Mouse (Mus musculus): ENCODE measurements around the gene Bbs9. TPM values are rescaled to one million over a fixed set of nuclear protein-coding genes. Genes with fewer than 3 reads are reported as not detected.

Bbs9 gene
- polyA plus RNA-seq, 1 experiment = 14.3 TPM

GRCm38 (mm10) chr9:22800675-22801074 lies 325.2 kb downstream of the Bbs9 start:
- DNase-seq (ENCODE audit: low spot score) = no peak

DNA sequence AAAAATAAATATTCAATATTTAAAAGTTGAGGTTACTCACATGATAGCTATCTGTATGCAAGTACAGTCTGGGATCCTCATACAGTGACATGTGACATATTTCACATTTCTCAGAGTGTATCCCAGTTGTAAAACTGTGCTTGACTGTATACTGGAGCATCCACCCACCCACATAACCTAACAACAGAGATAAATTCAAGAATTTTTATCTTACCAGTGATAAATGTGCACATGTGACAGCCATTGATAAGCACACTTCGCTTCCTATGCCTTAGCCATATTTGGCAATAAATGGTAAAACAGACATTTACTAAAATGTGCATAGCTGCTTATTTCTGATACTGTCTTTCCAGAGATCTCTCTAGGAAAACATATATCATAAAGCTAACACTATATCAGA lies 330.5 kb downstream of the Bbs9 start:
- no peak for DNase-seq (ENCODE audit: low spot score)

DNA sequence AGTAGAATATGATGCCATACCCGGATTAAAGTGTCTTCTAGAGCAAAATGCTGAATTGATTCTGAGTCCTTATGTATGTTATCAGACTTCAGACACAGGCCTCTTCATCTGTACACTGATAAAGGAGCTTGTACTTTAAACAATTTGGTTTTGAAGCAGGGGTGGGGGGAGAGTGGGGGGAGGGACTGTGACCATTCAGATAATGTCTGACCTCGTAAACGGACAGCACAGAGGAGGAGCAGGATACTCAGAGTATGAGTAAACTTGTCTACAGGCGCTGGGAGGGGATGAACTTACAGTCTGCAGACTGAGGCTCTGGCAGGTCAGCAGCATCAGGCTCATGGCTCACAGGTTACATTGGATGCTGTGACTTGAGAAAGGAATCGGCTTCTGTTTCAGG lies 331.0 kb downstream of the Bbs9 start:
- DNase-seq (ENCODE audit: low spot score) = no peak

GRCm38 (mm10) chr9:22807693-22808092 lies 332.2 kb downstream of the Bbs9 start:
- DNase-seq (ENCODE audit: low spot score) = no peak

DNA sequence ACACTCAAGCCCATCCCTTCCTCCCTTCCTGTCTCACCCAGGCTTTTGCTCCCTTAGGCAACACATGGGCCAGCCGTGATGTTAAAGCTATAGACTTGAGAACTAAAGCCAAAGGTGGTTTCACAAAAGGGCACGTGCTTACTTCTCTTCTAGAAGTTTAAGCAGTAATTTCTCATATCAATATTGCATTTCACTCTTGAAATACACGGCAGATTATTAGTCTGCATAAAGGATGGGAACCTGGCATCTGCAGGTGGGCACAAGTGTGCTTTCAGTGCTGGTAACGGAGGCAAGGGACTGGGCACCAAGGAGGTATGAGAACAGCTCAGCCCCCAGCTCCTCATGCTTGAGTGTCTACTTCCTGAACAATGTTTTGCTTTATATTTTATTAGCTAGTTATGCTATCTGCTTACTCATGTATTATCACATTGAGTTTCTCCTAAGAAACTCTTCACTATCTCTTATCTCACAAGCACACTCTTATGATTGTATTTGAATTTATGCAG lies 334.2 kb downstream of the Bbs9 start:
- no peak for DNase-seq (ENCODE audit: low spot score)

GRCm38 (mm10) chr9:22810454-22810853 lies 334.9 kb downstream of the Bbs9 start:
- DNase-seq (ENCODE audit: low spot score) = no peak

GRCm38 (mm10) chr9:22811931-22812330 lies 336.4 kb downstream of the Bbs9 start:
- DNase-seq (ENCODE audit: low spot score) = no peak

- no peak for DNase-seq (ENCODE audit: low spot score)
Measured at GRCm38 (mm10) chr9:22814407-22815092, 339.0 kb downstream of the Bbs9 start.

GRCm38 (mm10) chr9:22815093-22815458 lies 339.6 kb downstream of the Bbs9 start:
- DNase-seq (ENCODE audit: low spot score) = no peak

- no peak for DNase-seq (ENCODE audit: low spot score)
Measured at GRCm38 (mm10) chr9:22819539-22819938, 344.0 kb downstream of the Bbs9 start.

- no peak for DNase-seq (ENCODE audit: low spot score)
Measured at GRCm38 (mm10) chr9:22820646-22821185, 345.2 kb downstream of the Bbs9 start.

DNA sequence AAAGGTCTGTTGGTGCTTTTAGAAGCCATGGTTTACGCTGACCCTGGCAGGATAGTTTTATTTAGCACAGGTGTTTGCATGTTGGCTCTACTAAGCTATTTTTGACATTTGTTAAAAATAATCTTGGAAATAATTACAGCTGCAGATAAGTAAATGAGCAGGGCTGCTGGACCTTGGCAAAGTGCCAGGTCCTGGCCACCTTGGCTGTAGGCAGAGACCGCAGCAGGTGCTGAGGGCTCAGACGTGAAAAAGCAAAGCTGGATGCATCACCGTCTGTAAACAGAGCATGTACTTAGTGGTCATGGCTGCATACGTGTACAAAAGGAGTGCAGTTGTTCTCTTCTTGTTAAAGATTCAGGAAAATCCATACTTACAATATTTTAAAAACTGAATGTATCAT lies 347.3 kb downstream of the Bbs9 start:
- DNase-seq (ENCODE audit: low spot score) = no peak

DNA sequence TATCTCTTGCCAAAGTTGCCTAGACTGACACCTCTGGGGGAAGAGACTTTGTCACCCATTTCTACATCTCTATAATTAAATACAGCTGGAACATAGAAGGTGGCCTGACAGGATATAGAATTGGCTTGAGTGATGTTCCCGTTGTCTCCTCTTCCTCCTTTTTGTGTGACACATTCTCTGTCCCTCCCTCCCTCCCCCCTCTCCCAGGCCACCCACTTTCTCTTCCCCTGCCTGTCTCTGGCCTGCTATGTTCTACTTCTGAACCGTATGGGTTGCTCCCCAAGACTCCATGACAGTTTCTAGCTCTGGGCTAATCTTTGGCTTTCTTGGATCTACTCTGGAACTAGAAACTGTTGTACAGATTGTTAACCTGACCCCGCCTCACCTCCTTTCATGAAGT lies 348.3 kb downstream of the Bbs9 start:
- no peak for DNase-seq (ENCODE audit: low spot score)

GRCm38 (mm10) chr9:22824910-22825309 lies 349.4 kb downstream of the Bbs9 start:
- DNase-seq (ENCODE audit: low spot score) = no peak

DNA sequence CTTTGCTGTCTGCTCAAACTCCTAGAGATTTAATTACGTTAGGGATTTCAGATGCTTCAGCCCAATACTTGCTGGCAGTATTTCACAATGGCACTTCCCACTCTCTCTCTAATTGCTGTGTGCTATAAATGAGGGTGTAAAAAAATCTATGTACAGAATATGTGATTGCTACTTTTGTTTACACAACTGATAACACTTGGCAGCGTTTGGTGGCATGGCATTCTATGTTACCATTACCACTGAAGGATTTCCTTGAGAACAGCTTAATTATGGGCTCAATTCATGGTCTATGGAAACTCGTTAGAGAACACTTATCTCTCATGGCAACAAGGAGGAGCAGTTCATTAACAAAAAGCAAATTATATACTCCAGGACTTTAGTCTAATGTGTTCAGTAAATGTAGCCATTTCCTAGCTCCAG lies 351.1 kb downstream of the Bbs9 start:
- DNase-seq (ENCODE audit: low spot score) = no peak

DNA sequence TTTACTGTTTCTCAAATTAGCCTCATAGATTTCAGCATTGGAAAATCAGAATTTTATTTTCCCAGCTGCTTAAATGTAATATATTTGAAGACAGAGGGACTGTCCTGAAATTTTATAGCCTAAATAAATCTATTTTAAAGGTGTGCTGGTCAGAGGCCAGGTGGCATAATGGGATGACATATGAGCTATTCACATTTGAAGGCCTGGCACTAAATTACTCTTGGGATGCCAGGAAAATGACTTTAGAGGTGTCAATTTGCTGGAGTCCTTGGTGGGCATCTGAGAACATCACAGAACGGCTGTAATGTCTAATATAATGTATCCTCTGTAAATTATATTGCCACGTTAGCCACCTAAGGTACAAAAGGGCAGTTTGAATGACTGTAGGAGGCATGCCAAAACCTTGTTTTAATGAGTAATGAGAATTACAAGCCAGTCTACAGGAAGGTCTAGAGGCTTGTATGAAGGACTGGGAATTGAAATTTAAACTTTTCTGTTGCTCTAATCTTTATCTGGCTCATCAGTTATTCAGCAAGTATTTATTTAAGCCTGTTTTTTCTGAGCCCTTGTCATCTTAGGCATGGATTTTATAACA lies 351.8 kb downstream of the Bbs9 start:
- no peak for DNase-seq (ENCODE audit: low spot score)

DNA sequence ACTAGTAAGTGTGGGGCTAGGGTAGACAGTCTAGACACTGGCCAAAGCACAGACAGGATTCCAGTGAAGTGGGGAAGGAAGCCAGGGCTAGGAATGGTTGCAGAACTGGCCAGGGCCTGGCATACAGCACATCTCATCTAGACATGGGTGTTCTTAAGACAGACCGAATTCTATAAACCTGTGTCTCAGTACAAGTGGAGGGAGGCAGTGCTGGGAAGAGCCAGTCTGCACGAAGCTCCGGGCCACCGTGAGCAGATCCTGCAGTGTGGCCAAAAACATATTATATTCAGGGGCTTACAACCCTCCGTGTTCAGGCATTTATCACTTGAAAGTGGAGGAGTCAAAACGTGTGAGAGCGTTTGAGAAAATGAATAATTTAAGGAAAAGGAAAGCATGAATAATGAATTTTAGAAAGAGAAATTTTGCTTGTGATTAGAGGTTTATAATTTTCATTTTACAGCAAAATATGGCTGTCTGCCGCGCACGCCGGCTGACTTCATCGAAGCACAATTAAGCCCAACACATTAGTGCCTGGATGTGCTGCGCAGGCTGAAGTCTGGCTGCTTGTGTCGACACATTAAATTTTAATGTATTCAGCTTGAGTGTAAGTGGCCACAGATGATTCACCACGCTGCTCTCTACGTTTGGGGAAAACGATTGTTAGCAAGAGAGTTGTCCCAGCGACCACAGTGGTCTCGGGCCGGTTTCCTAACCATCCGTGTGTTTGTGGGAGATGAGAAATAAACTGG lies 353.9 kb downstream of the Bbs9 start:
- DNase-seq (ENCODE audit: low spot score) = no peak

GRCm38 (mm10) chr9:22834994-22835512 lies 359.5 kb downstream of the Bbs9 start:
- DNase-seq (ENCODE audit: low spot score) = no peak

GRCm38 (mm10) chr9:22837000-22837399 lies 361.5 kb downstream of the Bbs9 start:
- no peak for DNase-seq (ENCODE audit: low spot score)

GRCm38 (mm10) chr9:22837702-22838210 lies 362.2 kb downstream of the Bbs9 start:
- no peak for DNase-seq (ENCODE audit: low spot score)

DNA sequence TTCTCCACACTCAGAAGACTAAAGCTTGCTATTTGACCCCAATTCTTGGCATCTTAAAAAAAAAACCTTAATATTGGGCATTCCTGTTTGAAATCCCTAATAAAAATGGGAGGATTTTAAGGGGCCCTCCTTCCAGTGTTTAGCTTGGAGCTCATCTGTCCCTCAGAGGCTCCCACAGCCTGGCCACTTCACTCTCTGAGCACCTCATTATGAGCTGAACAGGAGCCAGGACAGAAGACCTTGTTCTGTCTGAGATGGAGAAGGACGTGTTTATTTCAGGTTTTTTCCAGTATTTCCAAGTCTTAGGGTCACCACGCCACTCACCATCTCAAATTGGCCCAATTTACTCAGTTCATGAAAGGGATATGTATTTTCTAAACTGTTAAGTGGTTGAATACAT lies 370.5 kb downstream of the Bbs9 start:
- DNase-seq (ENCODE audit: low spot score) = no peak

DNA sequence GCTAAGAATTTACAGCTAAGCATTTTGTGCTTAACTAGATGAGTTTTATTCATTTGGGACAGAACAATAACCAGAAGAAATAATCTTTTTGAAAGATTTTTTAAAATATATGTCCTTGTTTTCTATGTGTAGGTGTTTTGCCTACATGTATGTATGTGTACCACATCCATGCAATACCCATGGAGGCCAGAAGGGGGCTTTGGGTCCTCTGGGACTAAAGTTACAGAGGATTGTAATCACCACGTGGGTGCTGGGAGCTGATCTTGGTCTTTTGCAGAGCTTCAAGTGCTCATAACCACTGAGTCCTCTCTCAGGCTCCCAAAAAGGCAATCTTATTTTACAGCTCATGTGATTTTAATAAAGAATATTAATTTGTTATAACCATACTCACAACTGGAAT lies 371.3 kb downstream of the Bbs9 start:
- DNase-seq (ENCODE audit: low spot score) = no peak
